Mouse (Mus musculus): ENCODE results near the gene Rbm39.
"Not testable (repeated sequence)": the region's sequence is repeated elsewhere in the genome, so short reads cannot be mapped to it uniquely, and the experiment has no call there.

Rbm39 gene

DNA sequence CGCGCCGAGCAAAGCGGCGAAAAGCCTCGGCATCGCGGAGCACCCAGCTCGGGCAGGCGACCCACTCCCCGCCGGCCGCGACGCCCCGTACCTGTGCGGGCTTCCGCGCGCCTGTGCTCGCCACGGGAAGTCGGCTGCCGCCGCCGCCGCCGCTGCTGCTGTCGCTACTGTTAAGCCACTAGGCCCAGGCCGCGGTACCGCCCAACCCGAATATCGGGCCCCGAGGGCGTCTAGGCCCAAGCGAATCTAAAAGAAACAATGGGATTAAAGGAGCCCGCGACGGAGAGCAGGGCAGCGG is 293 bp downstream of the Rbm39 start:
- no peak for DNase-seq (ENCODE audit: low spot score)

DNA sequence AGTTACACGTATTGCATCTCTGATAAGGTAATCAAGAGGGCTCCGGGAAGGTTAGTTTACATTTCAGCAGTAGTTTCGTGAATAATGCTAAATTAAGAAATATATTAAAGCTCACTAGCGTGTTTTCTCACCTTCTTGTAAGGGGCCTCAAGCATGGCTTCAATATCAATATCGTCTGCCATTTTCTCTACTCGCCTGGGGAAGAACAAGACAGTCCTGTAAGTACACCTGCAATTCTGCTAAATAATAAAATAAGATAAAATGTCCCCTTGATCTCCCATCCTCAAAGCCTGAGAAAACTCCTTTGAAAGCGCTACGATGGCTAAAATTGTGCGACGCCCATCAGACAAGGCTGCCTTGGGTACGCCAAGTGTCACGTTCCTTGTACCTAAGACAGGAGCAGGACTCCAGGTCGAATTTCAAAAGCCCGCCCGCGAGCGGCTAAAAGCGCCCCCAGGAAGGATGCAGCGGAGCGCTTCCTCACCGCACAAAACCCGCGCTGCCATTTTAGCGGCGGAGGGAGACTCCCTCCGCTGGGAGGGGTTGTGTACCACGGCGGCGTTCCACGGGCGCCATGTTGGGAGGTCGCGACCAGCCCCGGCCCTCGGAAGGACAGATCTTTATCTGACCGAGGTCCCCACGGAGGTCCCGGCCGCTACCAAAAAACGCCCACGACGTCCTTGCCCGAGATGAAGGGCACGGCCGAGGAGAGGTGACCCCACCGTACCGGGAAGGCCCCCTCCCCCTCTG is 817 bp downstream of the Rbm39 start:
- DNase-seq (ENCODE audit: low spot score): peak; percentile 63

DNA sequence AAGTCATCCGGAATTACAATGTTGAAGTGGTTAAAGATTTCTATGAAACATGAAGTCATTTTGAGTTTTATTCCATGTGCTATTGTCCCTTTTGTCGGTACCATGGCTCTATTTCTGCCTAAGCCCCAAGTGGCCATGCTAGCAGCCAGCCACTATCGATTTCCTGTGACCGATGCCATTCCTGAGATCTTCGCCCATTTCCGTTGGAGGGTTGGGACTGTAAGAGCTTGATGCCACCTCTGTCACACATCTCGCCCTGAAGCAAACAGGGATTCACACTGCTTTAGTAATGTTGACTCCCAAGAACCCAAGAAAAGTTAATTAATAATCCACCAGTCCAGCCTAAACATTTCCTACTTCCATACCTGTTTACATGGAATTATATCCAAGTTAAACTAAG is 2.4 kb downstream of the Rbm39 start:
- DNase-seq (ENCODE audit: low spot score): no peak

- DNase-seq (ENCODE audit: low spot score): no peak
Measured at GRCm38 (mm10) chr2:156177079-156177478, 3.0 kb downstream of the Rbm39 start.

DNA sequence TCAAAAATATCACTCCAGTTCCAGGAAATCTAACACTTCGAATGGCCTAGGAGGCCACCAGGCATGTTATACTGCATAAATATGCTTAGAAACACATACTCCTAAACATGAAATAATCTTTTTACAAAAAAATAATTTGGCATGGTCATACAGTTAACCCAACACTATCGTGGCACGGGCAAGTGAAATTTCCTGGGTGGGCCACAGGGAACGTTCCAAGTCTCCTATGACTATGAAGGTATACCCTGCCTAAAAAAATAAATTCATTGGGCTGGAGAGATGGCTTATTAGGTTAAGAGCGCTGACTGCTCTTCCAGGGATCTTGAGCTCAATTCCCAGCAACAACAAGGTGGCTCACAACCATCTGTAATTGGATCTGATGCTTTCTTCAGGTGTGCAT is 13.5 kb downstream of the Rbm39 start:
- no peak for DNase-seq (ENCODE audit: low spot score)

- DNase-seq (ENCODE audit: low spot score): no peak
Measured at GRCm38 (mm10) chr2:156165478-156165877, 14.6 kb downstream of the Rbm39 start.

GRCm38 (mm10) chr2:156151538-156151937 is 28.5 kb downstream of the Rbm39 start:
- DNase-seq (ENCODE audit: low spot score): no peak

GRCm38 (mm10) chr2:156147316-156147915 is 32.6 kb downstream of the Rbm39 start:
- DNase-seq (ENCODE audit: low spot score): no peak

- no peak for DNase-seq (ENCODE audit: low spot score)
Measured at GRCm38 (mm10) chr2:156146272-156146989, 33.6 kb downstream of the Rbm39 start.

DNA sequence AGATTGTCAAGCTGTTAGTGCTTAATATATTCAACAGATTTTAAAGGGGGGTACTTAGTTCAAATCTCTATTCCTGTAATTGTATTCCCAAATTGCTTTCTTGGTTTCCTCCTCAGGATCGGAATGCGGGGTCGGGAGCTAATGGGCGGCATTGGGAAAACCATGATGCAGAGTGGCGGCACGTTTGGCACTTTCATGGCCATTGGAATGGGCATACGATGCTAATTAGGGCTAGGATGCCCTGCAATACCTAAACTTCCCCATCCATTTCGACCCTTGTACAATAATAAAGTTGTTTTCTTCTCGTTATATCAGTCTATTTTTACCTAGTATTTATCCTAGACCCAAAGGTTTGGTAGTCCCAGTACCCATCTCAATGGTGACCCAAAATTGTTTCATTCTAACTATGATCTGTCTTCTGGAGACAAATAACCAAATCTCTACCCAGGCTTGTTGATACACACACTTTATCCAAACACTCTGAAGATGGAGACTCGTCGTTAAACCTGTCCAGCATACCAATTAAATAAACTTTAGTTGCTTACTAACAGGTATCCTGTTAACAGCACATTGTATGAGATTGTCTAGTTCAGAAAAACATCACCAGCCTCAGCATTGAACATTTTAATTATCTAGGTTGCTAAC is 34.4 kb downstream of the Rbm39 start:
- DNase-seq (ENCODE audit: low spot score): no peak

DNA sequence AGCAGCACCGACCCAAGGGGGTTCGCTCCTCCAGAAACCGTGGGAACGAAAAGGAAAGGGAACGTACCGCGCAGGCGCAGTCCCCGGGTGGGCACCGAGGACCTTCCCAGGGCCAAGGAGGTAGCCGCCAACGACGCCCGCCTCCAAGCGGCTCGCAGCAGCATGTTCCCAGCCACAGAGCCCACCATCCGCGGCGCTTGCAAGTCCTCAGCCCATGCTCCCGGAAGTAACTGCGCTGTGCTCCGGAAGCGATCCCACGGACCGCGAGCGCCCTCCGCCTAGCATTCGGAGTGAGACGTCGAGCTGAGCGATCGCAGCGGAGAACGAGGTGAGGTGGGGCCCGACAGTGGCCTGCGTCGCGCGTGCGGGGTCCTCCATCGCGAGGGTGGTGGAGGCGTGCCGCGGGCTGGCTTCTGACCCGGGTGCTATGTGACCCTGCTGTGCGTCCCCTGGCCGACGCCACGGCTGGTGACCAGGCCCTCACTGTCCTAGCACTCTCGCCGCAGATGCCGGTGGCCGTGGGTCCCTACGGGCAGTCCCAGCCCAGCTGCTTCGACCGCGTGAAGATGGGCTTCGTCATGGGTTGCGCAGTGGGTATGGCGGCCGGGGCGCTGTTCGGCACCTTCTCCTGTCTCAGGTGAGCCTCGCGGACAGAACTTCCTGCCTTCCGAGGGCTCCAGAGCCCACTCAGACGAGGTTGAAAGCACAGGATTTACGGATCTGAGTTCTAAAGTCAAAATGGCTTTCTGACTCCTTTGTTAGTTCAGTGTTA is 35.9 kb downstream of the Rbm39 start, which contains the start of the genes Romo1 and Nfs1:
Romo1 (plus strand) TSS at position 87 of the 772 bp plus-strand sequence.
Nfs1 (minus strand) TSS at position 234 of the 772 bp plus-strand sequence.
- peak; percentile 82 for DNase-seq (ENCODE audit: low spot score)

GRCm38 (mm10) chr2:156143367-156143766 is 36.7 kb downstream of the Rbm39 start:
- no peak for DNase-seq (ENCODE audit: low spot score)

- DNase-seq (ENCODE audit: low spot score): no peak
Measured at GRCm38 (mm10) chr2:156142820-156143219, 37.2 kb downstream of the Rbm39 start.

- DNase-seq (ENCODE audit: low spot score): no peak
Measured at GRCm38 (mm10) chr2:156135695-156136094, 44.3 kb downstream of the Rbm39 start.

- no peak for DNase-seq (ENCODE audit: low spot score)
Measured at GRCm38 (mm10) chr2:156134161-156134560, 45.9 kb downstream of the Rbm39 start.

DNA sequence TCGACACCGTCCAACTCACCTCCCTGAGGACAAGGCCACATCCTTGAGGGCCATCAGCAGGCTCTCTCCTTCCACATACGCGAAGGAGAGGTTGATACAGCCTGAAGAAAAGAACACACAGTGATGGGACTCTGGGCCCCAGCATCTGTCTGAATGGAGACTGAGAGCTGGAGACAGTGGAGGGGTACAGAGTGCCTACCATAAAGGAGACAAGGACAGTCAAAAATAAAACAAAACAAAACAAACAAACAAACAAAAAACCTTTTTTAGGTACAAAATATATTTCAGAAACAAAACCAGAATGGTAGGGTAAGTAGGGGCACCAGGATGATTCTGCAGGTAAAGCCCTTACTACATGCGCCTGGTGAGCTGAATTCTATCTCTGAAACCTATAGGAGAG is 53.0 kb downstream of the Rbm39 start, which contains the start of gene Gm28036:
Gm28036 (minus strand) TSS at position 101 of the 400 bp plus-strand sequence.
- DNase-seq (ENCODE audit: low spot score): no peak

DNA sequence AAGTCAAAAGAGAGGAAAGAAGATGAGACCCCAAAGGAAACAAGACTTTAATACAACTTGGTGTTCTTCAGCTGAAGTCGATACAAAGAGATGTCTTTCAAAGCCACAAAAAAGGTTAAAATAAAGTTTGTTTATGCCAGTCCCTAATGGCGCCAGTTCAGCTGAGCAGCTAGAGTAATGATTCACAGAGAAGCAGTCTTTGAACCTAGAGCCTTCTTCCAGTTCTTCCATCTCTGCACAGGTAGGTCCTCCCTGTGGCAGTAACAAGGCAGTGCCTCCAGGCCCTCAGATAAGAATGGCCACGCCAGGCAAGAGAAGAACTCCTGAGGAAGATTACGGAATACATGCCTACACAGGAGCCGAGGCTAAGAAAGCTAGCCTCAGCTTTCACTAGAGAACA is 56.3 kb downstream of the Rbm39 start:
- no peak for DNase-seq (ENCODE audit: low spot score)

- DNase-seq (ENCODE audit: low spot score): no peak
Measured at GRCm38 (mm10) chr2:156119566-156119965, 60.5 kb downstream of the Rbm39 start.

DNA sequence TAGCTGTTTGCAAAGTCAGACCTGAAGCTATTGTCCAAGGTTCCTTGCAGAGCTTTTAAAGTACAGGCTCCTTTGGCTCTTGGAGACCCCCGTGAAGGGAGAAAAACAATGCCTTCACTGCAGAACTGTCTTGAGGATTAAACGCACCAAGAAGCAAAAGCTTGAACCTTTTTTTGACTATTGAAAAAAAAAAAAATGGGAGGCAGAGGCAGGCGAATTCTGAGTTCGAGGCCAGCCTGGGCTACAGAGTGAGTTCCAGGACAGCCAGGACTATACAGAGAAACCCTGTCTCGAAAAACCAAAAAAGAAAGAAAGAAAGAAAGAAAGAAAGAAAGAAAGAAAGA is 68.0 kb downstream of the Rbm39 start:
- not testable (repeated sequence) for DNase-seq (ENCODE audit: low spot score)

DNA sequence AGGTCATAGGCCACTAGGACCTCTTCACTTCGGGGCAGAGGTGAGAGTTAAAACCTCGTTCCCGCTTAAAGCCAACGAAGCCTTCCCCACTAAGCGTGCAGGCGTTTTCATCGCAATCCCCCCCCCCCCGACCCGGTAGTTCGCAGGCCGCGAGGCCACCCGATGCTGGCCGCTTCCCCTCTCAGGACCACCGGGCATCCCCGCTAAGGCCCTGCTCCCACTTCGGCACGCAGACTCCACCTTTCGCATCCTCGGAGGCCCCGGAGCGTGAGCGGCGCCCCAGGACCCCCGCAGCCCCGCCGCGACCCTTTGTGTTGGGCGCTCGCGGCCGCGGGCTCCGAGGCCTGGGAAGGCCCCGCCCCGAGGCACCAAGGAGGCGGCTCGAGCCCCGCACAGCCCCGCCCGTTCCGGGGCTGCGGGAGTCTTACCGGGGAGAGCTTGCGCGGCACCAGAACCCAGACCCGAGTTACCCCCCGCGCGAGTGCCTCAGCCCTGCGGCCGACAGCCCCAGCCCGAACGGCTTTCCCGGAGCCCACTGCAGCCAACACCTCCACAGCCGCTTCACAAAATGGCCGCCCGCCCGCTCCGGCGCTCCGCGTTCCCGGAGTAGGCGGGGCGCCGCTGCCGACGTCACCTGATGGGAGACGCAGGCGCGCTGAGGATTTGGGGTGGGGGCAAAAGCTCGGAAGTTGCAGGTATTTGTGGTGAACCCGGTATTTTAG is 68.5 kb downstream of the Rbm39 start, which contains the start of the genes Cpne1 and Rbm12:
Cpne1 (minus strand) TSS at position 608 of the 722 bp plus-strand sequence.
Rbm12 (minus strand) TSS at position 621 of the 722 bp plus-strand sequence.
- DNase-seq (ENCODE audit: low spot score): peak; percentile 74

All from left cerebral cortex, adult 11 months (tissue).